Mouse (Mus musculus): ENCODE results near the gene Fgfr2. TPM values are rescaled to one million over a fixed set of nuclear protein-coding genes. Genes with fewer than 3 reads are reported as not detected.

Fgfr2 gene
- polyA plus RNA-seq, 1 experiment from 2014 or later = 34.1 TPM

DNA sequence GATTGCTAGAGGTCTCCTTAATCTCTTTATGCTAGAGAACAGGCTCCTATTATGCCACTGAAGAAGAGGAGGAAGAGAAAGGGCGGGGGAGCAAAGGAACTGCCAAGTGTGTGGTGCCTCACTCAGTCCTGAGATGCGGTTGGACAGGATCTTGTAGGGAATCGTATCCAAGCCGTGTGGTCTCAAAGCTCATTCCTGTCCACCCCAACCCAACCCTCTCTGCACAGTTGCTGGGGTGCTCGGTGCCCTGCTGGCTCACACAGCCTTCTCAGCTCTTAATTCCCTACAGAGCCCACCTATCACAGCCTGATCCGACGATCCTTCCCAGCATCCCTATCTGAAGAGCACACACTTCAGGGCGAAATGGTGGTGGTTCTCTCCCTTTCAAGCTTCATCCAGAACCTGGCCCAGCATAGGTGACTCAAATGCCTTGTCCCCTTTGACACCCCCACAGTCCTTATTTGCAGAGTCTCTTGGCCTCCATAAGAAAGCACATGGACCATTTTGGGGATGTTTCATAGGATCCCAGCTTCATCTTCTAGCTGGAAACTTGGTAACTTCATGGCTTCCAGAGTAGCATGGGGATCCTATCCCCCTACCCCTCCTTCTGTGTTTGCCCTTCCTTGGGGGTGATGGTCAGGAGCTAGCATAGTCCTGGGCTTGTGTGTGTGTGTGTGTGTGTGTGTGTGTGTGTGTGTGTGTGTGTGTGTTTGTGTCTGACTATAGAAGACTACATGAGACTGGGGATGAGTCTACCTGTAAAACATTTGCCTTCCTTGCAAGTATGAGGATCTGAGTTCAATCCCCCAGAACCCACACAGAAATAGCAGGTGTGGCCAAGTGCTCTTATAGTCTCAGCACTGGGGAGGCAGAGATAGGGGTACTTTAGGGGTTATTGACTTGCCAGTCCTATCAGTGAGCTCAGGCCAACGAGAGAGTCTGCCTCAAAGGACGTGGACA, 766.0 kb downstream of the Fgfr2 start:
- WGBS = 60% methylated on average over 10 of the region's 10 CpGs
- H3K4me2 ChIP-seq = no peak overlapping the region
- no peaks in the 10 kb centered on the region for H3K36me3 ChIP-seq
- no peak for ATAC-seq (ENCODE audit: insufficient number of reproducible peaks, low FRiP score)
- H3K27ac ChIP-seq (ENCODE audit: poor library complexity, severe bottlenecking) = no peak overlapping the region
- no peak overlapping the region for H3K9ac ChIP-seq
- no peak overlapping the region for H3K4me3 ChIP-seq
- H3K27me3 ChIP-seq (replicated peaks) = peaks cover 5% of the 10 kb centered on the region; the same call in 1 of the 2 replicates
- peaks cover 15% of the 10 kb centered on the region for H3K4me1 ChIP-seq (replicated peaks)
- H3K9me3 ChIP-seq (replicated peaks) = no peaks in the 10 kb centered on the region

DNA sequence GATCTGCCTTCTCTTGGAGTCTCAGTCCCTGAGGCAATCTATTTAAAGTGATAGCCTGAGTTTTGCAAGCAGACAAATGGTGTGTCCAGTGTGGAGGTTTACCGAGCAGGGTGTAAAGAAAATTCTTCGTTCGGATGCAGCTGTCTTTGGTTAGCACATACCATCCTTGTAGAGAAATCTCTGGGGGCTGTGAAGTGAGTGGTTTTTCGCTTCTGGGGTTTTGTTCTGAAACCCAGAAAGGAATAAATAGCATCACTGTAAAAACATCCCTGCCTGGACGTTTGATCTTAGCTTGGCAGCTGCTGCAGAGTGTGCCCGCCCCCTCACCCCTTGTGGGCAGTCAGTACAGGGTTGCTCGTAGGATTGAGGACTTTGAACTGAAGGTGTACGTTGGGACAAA, 767.0 kb downstream of the Fgfr2 start:
- WGBS = 40% methylated on average over 8 of the region's 8 CpGs
- Histone ChIP-seq H3K9me3 (replicated peaks) (no peaks in the 10 kb centered on the region), H3K4me2 (no peak overlapping the region), H3K4me3 (no peak overlapping the region), H3K4me1 (replicated peaks) (peaks cover 15% of the 10 kb centered on the region), H3K27me3 (replicated peaks) (peaks cover 5% of the 10 kb centered on the region; the same call in 1 of the 2 replicates), H3K27ac (ENCODE audit: poor library complexity, severe bottlenecking) (no peak overlapping the region), H3K36me3 (no peaks in the 10 kb centered on the region), H3K9ac (no peak overlapping the region)
- ATAC-seq (ENCODE audit: insufficient number of reproducible peaks, low FRiP score) = no peak

DNA sequence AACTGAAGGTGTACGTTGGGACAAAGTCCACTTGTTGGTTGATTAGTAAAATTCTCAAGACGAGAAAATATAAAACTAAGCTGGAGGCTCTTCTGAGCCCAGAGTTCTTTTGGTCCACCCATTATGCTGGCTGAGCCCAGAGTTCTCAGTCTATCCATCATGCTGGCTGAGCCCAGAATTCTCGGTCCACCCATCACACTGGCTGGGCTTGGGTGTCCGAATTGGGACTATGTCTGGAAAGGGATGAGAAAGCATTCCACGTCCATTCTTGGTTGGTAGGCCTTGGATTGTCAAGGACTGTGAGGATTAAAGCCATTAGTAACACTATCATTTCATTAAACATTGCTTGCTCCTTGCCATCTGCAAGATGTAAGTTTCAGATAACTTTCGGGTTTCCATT, 767.4 kb downstream of the Fgfr2 start:
- 70% methylated on average over 6 of the region's 6 CpGs for WGBS
- peaks cover 5% of the 10 kb centered on the region; the same call in 1 of the 2 replicates for H3K27me3 ChIP-seq (replicated peaks)
- H3K36me3 ChIP-seq = no peaks in the 10 kb centered on the region
- H3K27ac ChIP-seq (ENCODE audit: poor library complexity, severe bottlenecking) = no peak overlapping the region
- no peak overlapping the region for H3K4me3 ChIP-seq
- H3K9me3 ChIP-seq (replicated peaks) = no peaks in the 10 kb centered on the region
- peaks cover 15% of the 10 kb centered on the region for H3K4me1 ChIP-seq (replicated peaks)
- H3K4me2 ChIP-seq = no peak overlapping the region
- ATAC-seq (ENCODE audit: insufficient number of reproducible peaks, low FRiP score) = no peak
- no peak overlapping the region for H3K9ac ChIP-seq

DNA sequence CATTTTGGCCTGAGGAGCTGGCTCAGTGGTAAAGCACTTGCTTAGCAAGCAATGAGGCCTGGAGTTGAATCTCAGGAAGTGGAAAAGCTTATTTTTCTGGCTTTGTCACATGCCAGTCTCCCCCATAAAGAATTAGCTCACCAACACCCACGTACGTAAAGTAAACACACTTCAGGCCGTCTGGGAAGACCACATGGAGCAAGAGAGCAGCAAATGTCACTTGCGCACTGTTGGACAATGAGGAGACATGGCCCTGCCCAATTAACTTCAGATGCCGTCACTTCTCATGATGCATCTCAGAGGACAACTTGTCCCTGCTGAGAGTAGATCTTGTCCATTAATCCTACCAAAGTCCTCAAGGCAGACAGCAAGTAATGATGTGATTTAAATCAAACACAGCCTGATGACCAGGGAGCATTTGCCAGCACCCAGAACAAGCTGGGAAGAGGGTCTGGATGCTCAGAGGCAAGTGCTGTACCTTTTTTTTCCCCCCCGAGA, 774.0 kb downstream of the Fgfr2 start:
- H3K4me1 ChIP-seq (replicated peaks) = peaks cover 8% of the 10 kb centered on the region; the same call in 1 of the 2 replicates
- H3K9ac ChIP-seq = no peak overlapping the region
- no peak overlapping the region for H3K4me3 ChIP-seq
- no peak for ATAC-seq (ENCODE audit: insufficient number of reproducible peaks, low FRiP score)
- H3K36me3 ChIP-seq = no peaks in the 10 kb centered on the region
- H3K4me2 ChIP-seq = no peak overlapping the region
- no peaks in the 10 kb centered on the region for H3K27me3 ChIP-seq (replicated peaks)
- no peaks in the 10 kb centered on the region for H3K9me3 ChIP-seq (replicated peaks)
- WGBS = 66% methylated on average over 6 of the region's 6 CpGs
- no peak overlapping the region for H3K27ac ChIP-seq (ENCODE audit: poor library complexity, severe bottlenecking)

DNA sequence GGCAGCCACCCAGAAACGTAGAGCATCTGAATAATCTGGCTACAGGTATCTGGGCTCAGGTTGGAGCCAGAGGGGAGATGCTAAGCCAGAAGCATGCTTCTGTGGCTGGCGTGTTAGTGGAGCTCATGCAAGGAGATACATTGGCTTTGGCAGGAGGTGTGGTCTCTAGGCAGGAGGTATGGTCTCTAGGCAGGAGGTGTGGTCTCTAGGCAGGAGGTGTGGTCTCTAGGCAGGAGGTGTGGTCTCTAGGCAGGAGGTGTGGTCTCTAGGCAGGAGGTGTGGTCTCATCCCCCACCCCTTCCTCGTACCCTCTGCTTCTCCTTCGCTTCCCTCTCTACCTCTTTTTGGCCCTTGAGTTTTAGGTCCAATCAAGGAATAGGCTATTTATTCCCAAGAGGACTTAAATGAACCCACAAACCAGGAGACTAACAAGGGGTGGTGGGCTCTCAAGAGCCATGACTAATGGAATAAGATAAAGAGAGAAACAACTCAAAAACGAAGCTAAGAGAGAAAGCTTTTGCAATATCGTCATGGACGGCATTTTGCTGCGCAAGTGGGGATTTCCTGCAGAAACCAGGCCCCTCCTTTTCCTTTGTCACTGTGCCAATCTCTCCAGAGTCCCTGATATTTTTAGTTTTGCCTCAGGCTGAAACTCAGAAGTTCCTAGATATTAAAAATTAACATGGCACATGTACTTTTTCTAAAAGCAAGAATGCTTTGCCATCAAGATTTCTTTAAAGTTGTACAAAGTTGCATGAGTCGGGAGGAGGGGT, 775.7 kb downstream of the Fgfr2 start:
- Histone ChIP-seq H3K9me3 (replicated peaks) (no peaks in the 10 kb centered on the region), H3K27ac (ENCODE audit: poor library complexity, severe bottlenecking) (no peak overlapping the region), H3K9ac (no peak overlapping the region), H3K27me3 (replicated peaks) (no peaks in the 10 kb centered on the region), H3K4me1 (replicated peaks) (peaks cover 8% of the 10 kb centered on the region; the same call in 1 of the 2 replicates), H3K4me3 (no peak overlapping the region), H3K36me3 (no peaks in the 10 kb centered on the region), H3K4me2 (no peak overlapping the region)
- no peak for ATAC-seq (ENCODE audit: insufficient number of reproducible peaks, low FRiP score)
- WGBS = 63% methylated on average over 9 of the region's 9 CpGs

DNA sequence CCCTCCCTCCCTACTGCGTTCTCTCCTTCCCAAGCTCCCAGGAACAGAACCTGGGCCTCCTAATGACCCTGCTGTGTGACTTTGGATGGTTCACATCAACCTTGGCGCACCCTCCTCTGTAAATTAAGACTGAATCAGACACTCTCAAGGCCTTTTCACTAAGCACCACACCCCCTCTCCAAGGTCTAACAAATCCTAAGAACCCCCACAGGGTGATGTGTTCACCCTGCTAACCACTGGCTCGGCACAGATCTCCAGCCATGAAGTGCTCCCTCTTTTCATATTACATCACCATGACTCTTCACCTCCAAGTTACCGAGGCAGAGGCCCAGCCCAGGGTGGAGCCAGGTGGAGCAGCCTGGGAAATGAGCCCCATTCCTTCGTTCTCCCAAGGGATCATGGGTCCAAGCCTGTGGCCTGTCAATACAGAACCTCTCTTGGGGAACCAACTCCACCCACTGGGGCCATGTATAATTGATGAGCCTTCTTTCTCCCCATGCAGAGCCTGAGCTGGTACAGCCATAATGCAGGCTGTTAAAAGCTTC, 777.6 kb downstream of the Fgfr2 start:
- Histone ChIP-seq H3K4me2 (no peak overlapping the region), H3K27ac (ENCODE audit: poor library complexity, severe bottlenecking) (no peak overlapping the region), H3K27me3 (replicated peaks) (no peaks in the 10 kb centered on the region), H3K9me3 (replicated peaks) (no peaks in the 10 kb centered on the region), H3K4me3 (no peak overlapping the region), H3K36me3 (no peaks in the 10 kb centered on the region), H3K9ac (no peak overlapping the region), H3K4me1 (replicated peaks) (peaks cover 8% of the 10 kb centered on the region; the same call in 1 of the 2 replicates)
- no peak for ATAC-seq (ENCODE audit: insufficient number of reproducible peaks, low FRiP score)
- WGBS = 78% methylated on average over 5 of the region's 5 CpGs

DNA sequence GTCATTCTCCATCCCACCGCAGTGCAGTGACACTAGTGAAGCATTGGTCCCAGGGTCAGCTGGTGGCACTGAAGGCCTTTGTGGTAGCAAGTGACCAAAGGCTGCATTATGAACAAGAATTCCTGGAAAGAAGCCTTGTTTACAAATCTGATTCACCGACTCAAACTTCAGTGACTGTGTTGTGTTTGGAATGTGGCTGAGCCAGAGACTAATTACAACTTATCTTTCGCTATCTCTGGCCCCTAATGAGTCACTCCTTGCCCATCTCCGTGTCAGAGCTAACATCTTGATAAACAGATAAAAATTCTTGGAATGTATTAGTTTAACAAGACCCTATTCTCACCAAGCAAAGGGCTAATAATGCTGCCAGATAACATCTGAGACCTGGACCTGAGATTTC, 778.5 kb downstream of the Fgfr2 start:
- Histone ChIP-seq H3K9ac (no peak overlapping the region), H3K27ac (ENCODE audit: poor library complexity, severe bottlenecking) (no peak overlapping the region), H3K9me3 (replicated peaks) (no peaks in the 10 kb centered on the region), H3K27me3 (replicated peaks) (no peaks in the 10 kb centered on the region), H3K36me3 (no peaks in the 10 kb centered on the region), H3K4me2 (no peak overlapping the region), H3K4me3 (no peak overlapping the region), H3K4me1 (replicated peaks) (peaks cover 8% of the 10 kb centered on the region; the same call in 1 of the 2 replicates)
- 41% methylated on average over 4 of the region's 4 CpGs for WGBS
- ATAC-seq (ENCODE audit: insufficient number of reproducible peaks, low FRiP score) = no peak

DNA sequence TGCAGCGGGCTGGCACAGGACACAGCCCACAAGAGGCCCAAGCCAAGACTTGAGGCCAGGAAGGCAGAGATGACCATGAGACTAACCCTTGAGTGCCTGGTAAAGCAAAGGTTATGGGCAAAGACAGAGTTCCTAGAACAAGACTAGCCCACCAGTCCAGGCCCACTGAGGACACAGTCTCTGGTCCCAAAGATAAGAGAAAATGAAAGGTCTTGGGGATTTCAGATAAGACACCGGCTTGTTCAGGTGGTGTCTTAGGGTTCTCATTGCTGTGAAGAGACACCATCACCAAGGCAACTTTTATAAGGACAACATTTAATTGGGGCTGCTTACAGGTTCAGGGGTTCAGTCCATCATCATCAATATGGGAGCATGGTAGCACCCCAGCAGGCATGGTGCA, 779.2 kb downstream of the Fgfr2 start:
- Histone ChIP-seq H3K9me3 (replicated peaks) (no peaks in the 10 kb centered on the region), H3K4me1 (replicated peaks) (peaks cover 12% of the 10 kb centered on the region), H3K27ac (ENCODE audit: poor library complexity, severe bottlenecking) (no peak overlapping the region), H3K27me3 (replicated peaks) (no peaks in the 10 kb centered on the region), H3K36me3 (no peaks in the 10 kb centered on the region), H3K4me2 (no peak overlapping the region), H3K4me3 (no peak overlapping the region), H3K9ac (no peak overlapping the region)
- ATAC-seq (ENCODE audit: insufficient number of reproducible peaks, low FRiP score) = no peak
- 80% methylated on average over 2 of the region's 2 CpGs for WGBS

DNA sequence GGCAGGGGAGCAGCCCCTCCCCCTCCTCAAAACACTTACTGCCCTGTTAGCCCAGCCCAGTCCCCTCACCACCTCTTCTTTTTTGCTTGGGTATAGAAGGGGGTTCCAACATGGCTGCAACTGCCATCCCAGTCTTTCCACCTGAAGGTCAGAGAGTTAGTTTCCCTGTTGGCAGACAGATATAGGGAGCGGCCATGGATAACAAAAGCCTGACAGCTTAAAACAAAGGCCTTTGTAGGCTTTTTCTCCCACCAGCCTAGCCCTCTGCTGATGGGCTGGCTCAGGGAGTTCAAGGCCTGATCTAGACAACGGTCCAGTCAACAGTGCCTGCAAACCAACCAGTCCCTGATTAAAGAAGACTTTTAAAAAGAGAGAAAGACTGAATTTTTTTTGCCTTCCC, 780.0 kb downstream of the Fgfr2 start:
- H3K27me3 ChIP-seq (replicated peaks) = no peaks in the 10 kb centered on the region
- H3K27ac ChIP-seq (ENCODE audit: poor library complexity, severe bottlenecking) = no peak overlapping the region
- no peaks in the 10 kb centered on the region for H3K9me3 ChIP-seq (replicated peaks)
- WGBS = 75% methylated on average over 2 of the region's 2 CpGs
- ATAC-seq (ENCODE audit: insufficient number of reproducible peaks, low FRiP score) = no peak
- H3K4me3 ChIP-seq = no peak overlapping the region
- no peaks in the 10 kb centered on the region for H3K36me3 ChIP-seq
- no peak overlapping the region for H3K4me2 ChIP-seq
- H3K4me1 ChIP-seq (replicated peaks) = peaks cover 15% of the 10 kb centered on the region
- no peak overlapping the region for H3K9ac ChIP-seq

DNA sequence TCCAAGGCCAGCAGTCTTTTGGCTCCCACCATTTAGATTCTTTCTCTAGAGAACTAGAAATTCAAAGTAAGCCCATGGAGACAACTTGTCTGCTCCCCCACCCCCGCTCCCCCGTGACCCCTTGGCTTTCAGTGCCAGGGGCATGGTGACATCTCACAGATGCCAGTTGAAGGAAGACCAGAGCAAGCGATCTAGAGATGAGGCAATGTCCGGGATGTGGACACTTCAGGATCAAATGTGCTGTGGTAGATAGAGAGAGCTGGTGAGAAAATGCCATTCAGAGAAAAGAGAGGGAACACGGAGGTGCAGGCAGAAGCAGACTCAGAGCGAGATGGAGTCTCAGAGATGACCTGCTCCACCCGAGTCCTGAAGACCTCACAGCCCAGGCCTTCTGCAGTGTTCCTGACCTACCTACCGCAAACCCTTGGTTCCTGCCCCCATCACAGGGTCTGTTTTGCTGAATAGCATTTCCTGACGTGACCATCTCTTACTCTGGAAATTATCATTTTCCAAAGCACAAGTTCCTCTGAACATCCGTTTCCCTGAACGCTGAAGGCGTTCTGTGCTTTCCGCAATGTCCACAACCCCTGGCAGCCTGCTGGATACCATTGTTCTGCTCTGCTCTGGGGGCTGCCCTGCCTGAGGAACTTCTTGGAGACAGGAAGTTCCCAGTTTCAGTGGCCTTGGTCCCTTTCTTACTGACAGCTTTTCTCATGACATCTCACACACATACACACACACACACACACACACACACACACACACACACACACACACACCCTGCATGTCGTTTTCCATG, 783.9 kb downstream of the Fgfr2 start:
- peak; percentile 63 for ATAC-seq (ENCODE audit: insufficient number of reproducible peaks, low FRiP score)
- Histone ChIP-seq H3K27ac (ENCODE audit: poor library complexity, severe bottlenecking) (peak overlapping the region; percentile 69), H3K4me1 (replicated peaks) (peaks cover 18% of the 10 kb centered on the region), H3K27me3 (replicated peaks) (no peaks in the 10 kb centered on the region), H3K36me3 (no peaks in the 10 kb centered on the region), H3K4me3 (no peak overlapping the region), H3K4me2 (no peak overlapping the region), H3K9ac (no peak overlapping the region), H3K9me3 (replicated peaks) (0 out of 2 replicates have a peak, but pooled peaks cover 4% of the 10 kb centered on the region)
- WGBS = 59% methylated on average over 14 of the region's 14 CpGs
